Mouse (Mus musculus) myocyte (in vitro differentiated cells): Measurements from ENCODE around the gene Ptgds.

Experiments used
- CEBPB ChIP-seq: IDR thresholded peaks from 2 replicates; pipeline ENCODE4 v1.6.1; 2011; ENCODE audit warnings: mild to moderate bottlenecking, moderate library complexity; ENCODE audit not compliant: poor library complexity, insufficient read depth, severe bottlenecking
- E2F4 ChIP-seq: IDR thresholded peaks from one replicate; pipeline ENCODE4 v1.6.1; 2011; ENCODE audit warnings: mild to moderate bottlenecking, control low read depth, moderate library complexity; ENCODE audit not compliant: insufficient read depth
- MAX ChIP-seq: IDR thresholded peaks from one replicate; pipeline ENCODE4 v1.6.1; 2011; ENCODE audit warnings: low read depth, mild to moderate bottlenecking, control low read depth
- POLR2A ChIP-seq: IDR thresholded peaks from one replicate; pipeline ENCODE4 v1.6.1; 2011; ENCODE audit warnings: low read depth, mild to moderate bottlenecking, control low read depth, moderate library complexity; ENCODE audit not compliant: insufficient read length
- POLR2AphosphoS2 ChIP-seq: IDR thresholded peaks from one replicate; pipeline ENCODE4 v1.6.1; 2011; ENCODE audit warnings: low read depth, control low read depth; ENCODE audit not compliant: insufficient read length
- SRF ChIP-seq: IDR thresholded peaks from one replicate; pipeline ENCODE4 v1.6.1; 2011; ENCODE audit warnings: low read depth; ENCODE audit not compliant: control insufficient read depth, insufficient read length
- TCF12 ChIP-seq: IDR thresholded peaks from one replicate; pipeline ENCODE4 v1.6.1; 2011; ENCODE audit warnings: mild to moderate bottlenecking, control low read depth; ENCODE audit not compliant: poor library complexity, insufficient read depth, severe bottlenecking
- USF1 ChIP-seq: IDR thresholded peaks from one replicate; pipeline ENCODE4 v1.6.1; 2011; ENCODE audit warnings: low read depth, mild to moderate bottlenecking, control low read depth, moderate library complexity

- TF ChIP-seq POLR2A: no peak
- TF ChIP-seq CEBPB: no peak
- TF ChIP-seq USF1: no peak
- TF ChIP-seq E2F4: no peak
- TF ChIP-seq MAX: no peak
- TF ChIP-seq TCF12: no peak
- no peak for TF ChIP-seq SRF
- TF ChIP-seq POLR2AphosphoS2: no peak
Measured at GRCm38 (mm10) chr2:25505000-25505399, 35.2 kb upstream of the Ptgds start.
